Mouse (Mus musculus) forebrain, embryonic 12.5 days (tissue): ENCODE measurements around the gene Gzmn. TPM values are rescaled to one million over a fixed set of nuclear protein-coding genes. Genes with fewer than 3 reads are reported as not detected.
"Not testable (repeated sequence)": the region's sequence is repeated elsewhere in the genome, so short reads cannot be mapped to it uniquely, and the experiment has no call there.

Experiments
- ATAC-seq: fragments of 200-750 bp; cut with Nextera tagmentation; 2 replicates; pipeline ENCODE4 v1.8.0; 2017; ENCODE audit warnings: moderate TSS enrichment; ENCODE audit not compliant: low FRiP score
- H3K27ac ChIP-seq: fragments of 300-500 bp; sonication (generic); 2 replicates; pipeline ENCODE4 v1.5.1; 2016; ENCODE audit warnings: mild to moderate bottlenecking
- H3K27me3 ChIP-seq: fragments of 300-500 bp; sonication (generic); 2 replicates; pipeline ENCODE4 v1.6.1; 2016; ENCODE audit warnings: mild to moderate bottlenecking
- H3K36me3 ChIP-seq: fragments of 300-500 bp; sonication (generic); replicated peaks from 2 replicates; pipeline ENCODE4 v1.6.1; 2016; ENCODE audit warnings: mild to moderate bottlenecking
- H3K4me1 ChIP-seq: fragments of 300-500 bp; sonication (generic); 2 replicates; pipeline ENCODE4 v1.6.1; 2016
- H3K4me2 ChIP-seq: fragments of 300-500 bp; sonication (generic); 2 replicates; pipeline ENCODE4 v1.6.1; 2016; ENCODE audit warnings: mild to moderate bottlenecking, moderate library complexity
- H3K4me3 ChIP-seq: fragments of 300-500 bp; sonication (generic); replicated peaks from 2 replicates; pipeline ENCODE4 v1.5.1; 2016; ENCODE audit warnings: mild to moderate bottlenecking
- H3K9ac ChIP-seq: fragments of 300-500 bp; sonication (generic); 2 replicates; pipeline ENCODE4 v1.6.1; 2016; ENCODE audit warnings: mild to moderate bottlenecking
- H3K9me3 ChIP-seq: fragments of 300-500 bp; sonication (generic); 2 replicates; pipeline ENCODE4 v1.6.1; 2016
- WGBS: fragments of 180-500 bp; shearing (Covaris S2); methylation state at CpG from one replicate; pipeline ENCODE4 v1.1.7; 2016; 5-methylcytosine and 5-hydroxymethylcytosine counted together
- polyA plus RNA-seq: library from polyadenylated mRNA; unstranded; fragments of >200 nt; fragmentation: Nextera tagmentation; extraction: Ambion mirVana; gene quantifications from 2 replicates; pipeline ENCODE4 v1.2.1, GENCODE M21; 2016

Gzmn gene
- polyA plus RNA-seq, 1 experiment from 2014 or later, result not detected

DNA sequence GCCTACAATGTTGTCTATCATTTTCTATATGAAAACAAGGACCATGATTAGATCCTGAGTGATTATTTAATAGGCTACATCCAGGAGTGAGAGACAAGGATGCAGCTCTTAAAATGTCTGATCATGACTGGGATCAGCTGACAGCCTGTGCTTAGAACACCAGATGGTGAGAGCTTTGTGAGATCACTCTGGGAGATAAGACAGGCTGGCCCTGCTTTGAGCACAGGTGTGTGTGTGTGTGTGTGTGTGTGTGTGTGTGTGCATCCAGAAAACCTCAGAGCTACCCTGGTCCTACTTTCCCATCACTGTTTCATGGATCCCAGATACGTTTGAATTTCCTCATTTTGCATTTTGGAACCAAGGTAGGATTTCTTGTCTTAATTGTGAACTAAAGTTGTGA, 40.7 kb downstream of the Gzmn start:
- H3K9me3 ChIP-seq, H3K4me2 ChIP-seq, H3K4me1 ChIP-seq, H3K9ac ChIP-seq, H3K4me3 ChIP-seq, H3K27ac ChIP-seq, H3K27me3 ChIP-seq, ATAC-seq, H3K36me3 ChIP-seq: not testable (repeated sequence)
- 61% methylated on average over 1 of the region's 1 CpGs for WGBS

DNA sequence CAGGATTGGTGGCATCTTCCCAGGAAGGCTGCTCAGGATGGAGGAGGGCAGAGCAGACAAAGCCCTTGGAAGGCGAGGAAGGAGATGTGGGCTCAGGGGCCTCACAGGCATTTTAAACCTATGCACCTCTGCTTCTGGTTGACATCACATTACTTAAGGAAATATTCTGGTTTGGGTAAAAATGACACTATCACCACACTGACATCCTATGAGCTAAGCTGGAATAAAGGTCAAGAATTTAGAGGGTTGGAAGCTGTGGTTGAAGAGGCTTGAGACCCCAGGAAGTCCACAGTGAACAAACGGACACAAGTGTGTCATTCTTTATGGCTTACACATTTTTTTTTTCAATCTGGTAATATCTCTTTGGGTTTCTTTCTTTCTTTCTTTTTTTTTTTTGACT, 41.9 kb downstream of the Gzmn start, which contains the start of gene Gzmd:
Gzmd (minus strand) TSS at position 101 of the 400 bp plus-strand sequence.
- 77% methylated on average over 2 of the region's 2 CpGs for WGBS
- H3K9me3 ChIP-seq, H3K9ac ChIP-seq, H3K27me3 ChIP-seq, H3K4me3 ChIP-seq, H3K4me1 ChIP-seq, H3K4me2 ChIP-seq, H3K36me3 ChIP-seq, H3K27ac ChIP-seq, ATAC-seq: not testable (repeated sequence)

GRCm38 (mm10) chr14:56128341-56128740, 46.1 kb downstream of the Gzmn start:
- no peak overlapping the region for H3K9ac ChIP-seq
- H3K4me2 ChIP-seq, result no peak overlapping the region

DNA sequence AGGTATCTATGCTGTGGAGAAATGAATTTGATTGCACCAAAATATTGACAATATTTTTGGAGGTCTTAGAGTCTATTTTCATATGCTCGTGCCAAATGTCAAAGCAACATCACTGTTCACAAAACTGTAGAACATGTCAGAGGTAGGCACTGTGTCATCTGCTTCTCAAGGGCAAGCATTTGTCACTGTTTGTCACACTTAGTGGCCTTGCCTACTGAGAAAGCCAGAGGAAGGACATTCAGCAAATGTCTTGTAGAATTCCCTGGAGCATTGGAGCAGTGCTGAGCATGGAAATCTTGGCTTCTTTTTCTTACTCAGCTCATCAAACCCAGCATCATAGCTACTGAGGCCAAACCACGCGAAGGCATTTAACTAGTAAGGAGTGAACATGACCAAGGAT, 50.9 kb downstream of the Gzmn start:
- Histone ChIP-seq H3K9ac (no peak overlapping the region), H3K27ac (no peak overlapping the region), H3K9me3 (no peaks in the 10 kb centered on the region), H3K4me1 (no peaks in the 10 kb centered on the region), H3K4me2 (no peak overlapping the region), H3K4me3 (no peak overlapping the region), H3K27me3 (no peaks in the 10 kb centered on the region), H3K36me3 (no peaks in the 10 kb centered on the region)
- ATAC-seq, result no peak
- WGBS, result 80% methylated on average over 3 of the region's 3 CpGs

More at GRCm38 (mm10) chr14:56128341-56128740, 46.1 kb downstream of the Gzmn start:
- no peak for ATAC-seq
- 52% methylated on average over 3 of the region's 3 CpGs for WGBS
- Histone ChIP-seq H3K27ac (no peak overlapping the region), H3K4me1 (no peaks in the 10 kb centered on the region), H3K9me3 (no peaks in the 10 kb centered on the region), H3K27me3 (no peaks in the 10 kb centered on the region), H3K4me3 (no peak overlapping the region), H3K36me3 (no peaks in the 10 kb centered on the region)

DNA sequence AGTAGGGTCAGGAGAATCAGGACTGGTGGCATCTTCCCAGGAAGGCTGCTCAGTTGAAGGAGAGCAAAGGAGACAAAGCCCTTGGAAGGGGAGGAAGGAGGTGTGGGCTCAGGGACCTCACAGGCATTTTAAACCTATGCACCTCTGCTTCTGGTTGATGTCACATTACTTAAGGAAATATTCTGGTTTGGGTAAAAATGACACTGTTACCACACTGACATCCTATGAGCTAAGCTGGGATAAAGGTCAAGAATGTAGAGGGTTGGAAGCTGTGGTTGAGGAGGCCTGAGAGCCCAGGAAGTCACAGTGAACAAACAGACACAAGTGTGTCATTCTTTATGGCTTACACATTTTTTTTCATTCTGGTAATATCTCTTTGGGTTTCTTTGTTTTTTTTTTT, 53.9 kb downstream of the Gzmn start, which contains the start of gene Gzme:
Gzme (minus strand) TSS at position 101 of the 400 bp plus-strand sequence.
- Histone ChIP-seq H3K4me1 (no peaks in the 10 kb centered on the region), H3K36me3 (no peaks in the 10 kb centered on the region)

More for the DNA sequence above, 53.9 kb downstream of the Gzmn start, which contains the start of gene Gzme:
- no peak for ATAC-seq
- H3K9me3 ChIP-seq, result no peaks in the 10 kb centered on the region
- H3K27me3 ChIP-seq, result no peaks in the 10 kb centered on the region
- no peak within 1 kb of the TSS for H3K27ac ChIP-seq
- no peak within 1 kb of the TSS for H3K9ac ChIP-seq
- no peak within 1 kb of the TSS for H3K4me2 ChIP-seq
- no peak within 1 kb of the TSS for H3K4me3 ChIP-seq

Other genes with a start within 250 kb of the Gzmn start
- not detected in 2 replicates for gene Cma1, start 229.9 kb downstream of the Gzmn start, polyA plus RNA-seq
- not detected in 2 replicates for gene Cma2, start 223.6 kb downstream of the Gzmn start, polyA plus RNA-seq
- gene Mcpt1, start 156.6 kb downstream of the Gzmn start, polyA plus RNA-seq, result not detected in 2 replicates
- gene Mcpt9, start 144.1 kb downstream of the Gzmn start, polyA plus RNA-seq, result not detected in 2 replicates
- not detected in 2 replicates for gene Mcpt2, start 132.6 kb downstream of the Gzmn start, polyA plus RNA-seq
- gene Mcpt4, start 112.3 kb downstream of the Gzmn start, polyA plus RNA-seq, result not detected in 2 replicates
- not detected in 2 replicates for gene Mcpt8, start 89.3 kb downstream of the Gzmn start, polyA plus RNA-seq
- gene Ctsg, start 72.0 kb downstream of the Gzmn start, polyA plus RNA-seq, result not detected in 2 replicates
- gene Gzme, start 54.0 kb downstream of the Gzmn start, polyA plus RNA-seq, result not detected in 2 replicates
- not detected in 2 replicates for gene Gzmd, start 42.0 kb downstream of the Gzmn start, polyA plus RNA-seq
- gene Gzmg, start 15.0 kb downstream of the Gzmn start, polyA plus RNA-seq, result not detected in 2 replicates
- not detected in 2 replicates for gene Gzmf, start 36.8 kb upstream of the Gzmn start, polyA plus RNA-seq
- not detected in 2 replicates for gene Gzmc, start 60.1 kb upstream of the Gzmn start, polyA plus RNA-seq
- not detected in 2 replicates for gene Gzmb, start 87.7 kb upstream of the Gzmn start, polyA plus RNA-seq
- gene Atp12a, start 190.5 kb upstream of the Gzmn start, polyA plus RNA-seq, result 0.06 and 0.10 TPM in 2 replicates
- 0.93 and 1.1 TPM in 2 replicates for gene Rnf17, start 228.0 kb upstream of the Gzmn start, polyA plus RNA-seq